Mouse (Mus musculus): ENCODE data around the gene Fam107a. TPM values are rescaled to one million over a fixed set of nuclear protein-coding genes. Genes with fewer than 3 reads are reported as not detected.

Fam107a gene
- polyA plus RNA-seq, 1 experiment from 2014 or later: 0.18 TPM

DNA sequence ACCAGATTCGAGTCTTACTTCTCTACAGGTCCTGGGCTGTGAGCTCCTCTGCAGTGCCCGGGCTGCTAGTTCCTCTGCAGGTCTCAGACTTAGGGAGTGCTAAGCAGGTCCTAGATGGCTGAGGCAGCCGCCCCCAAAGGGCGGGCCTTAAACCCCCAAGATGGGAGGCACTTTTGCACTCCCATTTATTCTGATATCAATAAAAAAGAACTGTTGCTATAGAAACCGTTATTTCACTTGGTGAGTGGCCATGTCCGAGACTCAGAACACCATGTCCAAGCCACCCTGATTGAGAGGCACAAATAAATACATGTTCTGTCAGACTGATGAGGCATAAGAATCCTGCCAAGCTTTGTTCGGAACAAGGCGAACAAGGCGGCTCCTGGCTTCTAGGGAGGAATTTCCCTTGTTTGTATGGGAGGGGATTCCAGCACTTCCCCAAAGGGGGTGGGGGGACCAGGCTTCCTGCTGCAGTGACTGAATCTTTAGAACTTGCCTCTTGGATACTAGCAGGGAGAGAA is 8.1 kb downstream of the Fam107a start:
- Histone ChIP-seq H3K27me3 (replicated peaks; ENCODE audit: control insufficient read depth, insufficient read depth, low read length) (no peaks in the 10 kb centered on the region), H3K4me1 (replicated peaks; ENCODE audit: control insufficient read depth, insufficient read depth, low read length) (0 out of 2 replicates have a peak, but pooled peaks cover 6% of the 10 kb centered on the region), H3K9ac (ENCODE audit: low read length) (no peak overlapping the region), H3K27ac (ENCODE audit: low read depth) (no peak overlapping the region), H3K4me2 (ENCODE audit: low read length) (0 out of 2 replicates have a peak overlapping the region, but pooled peaks have one; percentile 1), H3K4me3 (ENCODE audit: low read depth, low read length) (no peak overlapping the region), H3K9me3 (ENCODE audit: control insufficient read depth, low read length) (no peaks in the 10 kb centered on the region), H3K36me3 (ENCODE audit: control insufficient read depth, insufficient read depth, low read length) (no peaks in the 10 kb centered on the region)
- 17% methylated on average over 9 of the region's 9 CpGs for WGBS
- ATAC-seq (replicated peaks; ENCODE audit: low FRiP score, low TSS enrichment, low read depth) (no peak), DNase-seq (ENCODE audit: low spot score) (no peak)

- DNase-seq (ENCODE audit: low spot score) (no peak), ATAC-seq (replicated peaks; ENCODE audit: low FRiP score, low TSS enrichment, low read depth) (no peak)
- 55% methylated on average over 3 of the region's 3 CpGs for WGBS
- H3K9me3 ChIP-seq (ENCODE audit: control insufficient read depth, low read length): no peaks in the 10 kb centered on the region
- 0 out of 2 replicates have a peak, but pooled peaks cover 6% of the 10 kb centered on the region for H3K4me1 ChIP-seq (replicated peaks; ENCODE audit: control insufficient read depth, insufficient read depth, low read length)
- no peak overlapping the region for H3K4me2 ChIP-seq (ENCODE audit: low read length)
- no peaks in the 10 kb centered on the region for H3K27me3 ChIP-seq (replicated peaks; ENCODE audit: control insufficient read depth, insufficient read depth, low read length)
- H3K36me3 ChIP-seq (ENCODE audit: control insufficient read depth, insufficient read depth, low read length): no peaks in the 10 kb centered on the region
- H3K9ac ChIP-seq (ENCODE audit: low read length): no peak overlapping the region
- H3K27ac ChIP-seq (ENCODE audit: low read depth): no peak overlapping the region
- no peak overlapping the region for H3K4me3 ChIP-seq (ENCODE audit: low read depth, low read length)
Measured at GRCm38 (mm10) chr14:8308650-8309049, 9.2 kb downstream of the Fam107a start.

GRCm38 (mm10) chr14:8306884-8307283 is 10.9 kb downstream of the Fam107a start:
- Histone ChIP-seq H3K4me3 (ENCODE audit: low read depth, low read length) (no peak overlapping the region), H3K4me1 (replicated peaks; ENCODE audit: control insufficient read depth, insufficient read depth, low read length) (0 out of 2 replicates have a peak, but pooled peaks cover 6% of the 10 kb centered on the region), H3K27ac (ENCODE audit: low read depth) (no peak overlapping the region), H3K27me3 (replicated peaks; ENCODE audit: control insufficient read depth, insufficient read depth, low read length) (no peaks in the 10 kb centered on the region), H3K36me3 (ENCODE audit: control insufficient read depth, insufficient read depth, low read length) (no peaks in the 10 kb centered on the region), H3K4me2 (ENCODE audit: low read length) (no peak overlapping the region), H3K9me3 (ENCODE audit: control insufficient read depth, low read length) (no peaks in the 10 kb centered on the region), H3K9ac (ENCODE audit: low read length) (no peak overlapping the region)
- ATAC-seq (replicated peaks; ENCODE audit: low FRiP score, low TSS enrichment, low read depth) (no peak), DNase-seq (ENCODE audit: low spot score) (no peak)
- 80% methylated on average over 6 of the region's 6 CpGs for WGBS

DNA sequence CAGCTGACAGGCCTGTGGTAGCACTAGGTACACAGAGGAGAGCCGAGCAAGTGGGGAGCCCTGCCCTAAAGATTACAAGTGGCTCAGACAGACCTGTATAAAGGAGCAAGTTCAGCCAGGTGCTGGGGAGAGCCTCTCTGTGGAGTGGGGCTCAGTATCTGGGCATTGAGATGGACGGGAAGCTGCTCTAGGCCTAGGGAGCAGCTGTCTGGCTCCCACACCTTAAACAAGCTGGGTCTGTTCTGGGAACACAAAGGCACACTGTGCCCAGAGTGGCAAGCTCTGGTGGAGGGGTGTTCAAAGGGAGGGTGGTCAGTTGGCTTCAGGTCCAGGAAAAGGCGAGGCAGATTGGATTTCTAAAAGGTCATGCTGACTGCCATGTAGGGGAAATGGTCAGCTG is 12.8 kb downstream of the Fam107a start:
- Histone ChIP-seq H3K4me3 (ENCODE audit: low read depth, low read length) (no peak overlapping the region), H3K4me2 (ENCODE audit: low read length) (no peak overlapping the region), H3K9ac (ENCODE audit: low read length) (no peak overlapping the region), H3K27me3 (replicated peaks; ENCODE audit: control insufficient read depth, insufficient read depth, low read length) (no peaks in the 10 kb centered on the region), H3K4me1 (replicated peaks; ENCODE audit: control insufficient read depth, insufficient read depth, low read length) (0 out of 2 replicates have a peak, but pooled peaks cover 5% of the 10 kb centered on the region), H3K9me3 (ENCODE audit: control insufficient read depth, low read length) (no peaks in the 10 kb centered on the region), H3K36me3 (ENCODE audit: control insufficient read depth, insufficient read depth, low read length) (no peaks in the 10 kb centered on the region), H3K27ac (ENCODE audit: low read depth) (no peak overlapping the region)
- WGBS: 57% methylated on average over 3 of the region's 3 CpGs
- no peak for ATAC-seq (replicated peaks; ENCODE audit: low FRiP score, low TSS enrichment, low read depth)
- DNase-seq (ENCODE audit: low spot score): no peak

DNA sequence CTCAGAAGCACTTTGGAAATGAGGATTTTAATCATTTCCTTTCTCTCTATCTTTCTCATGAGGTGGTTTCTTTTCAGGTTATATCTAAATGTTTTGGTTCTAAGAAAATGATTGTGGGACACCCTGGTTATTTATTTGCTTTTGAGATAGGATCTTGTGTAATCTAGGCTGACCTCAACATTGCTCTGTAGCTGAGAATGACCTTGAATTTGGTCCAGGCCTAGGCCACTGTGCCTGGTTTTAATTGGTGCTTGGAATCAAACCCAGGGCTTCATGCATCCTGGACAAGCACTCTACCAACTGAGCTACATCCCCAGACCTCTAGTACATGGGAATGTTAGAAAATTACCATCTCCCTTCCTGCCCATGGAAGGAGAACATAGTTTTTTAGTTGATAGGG is 13.7 kb downstream of the Fam107a start:
- ATAC-seq (replicated peaks; ENCODE audit: low FRiP score, low TSS enrichment, low read depth) (no peak), DNase-seq (ENCODE audit: low spot score) (no peak)
- Histone ChIP-seq H3K4me3 (ENCODE audit: low read depth, low read length) (no peak overlapping the region), H3K27ac (ENCODE audit: low read depth) (no peak overlapping the region), H3K4me1 (replicated peaks; ENCODE audit: control insufficient read depth, insufficient read depth, low read length) (no peaks in the 10 kb centered on the region), H3K36me3 (ENCODE audit: control insufficient read depth, insufficient read depth, low read length) (no peaks in the 10 kb centered on the region), H3K27me3 (replicated peaks; ENCODE audit: control insufficient read depth, insufficient read depth, low read length) (no peaks in the 10 kb centered on the region), H3K4me2 (ENCODE audit: low read length) (no peak overlapping the region), H3K9me3 (ENCODE audit: control insufficient read depth, low read length) (no peaks in the 10 kb centered on the region), H3K9ac (ENCODE audit: low read length) (no peak overlapping the region)

DNA sequence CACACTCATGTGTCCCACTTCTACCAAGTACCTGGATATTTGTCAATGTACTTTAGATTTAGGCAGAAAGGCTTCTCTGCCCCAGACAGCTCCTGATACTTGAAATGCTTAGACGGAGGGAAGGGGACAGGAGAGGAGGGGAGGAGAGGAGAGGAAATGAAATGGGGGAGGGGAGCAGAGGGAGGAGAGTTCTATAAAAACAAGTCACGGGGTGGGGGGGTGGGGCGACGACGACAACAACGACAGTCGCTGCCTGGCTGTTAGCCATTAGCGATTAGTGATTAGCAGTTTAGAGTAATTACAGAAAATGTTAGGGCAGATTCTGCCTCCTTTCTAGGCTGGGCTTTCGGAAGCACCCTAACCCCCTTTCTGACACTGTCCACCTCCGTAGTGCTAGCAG is 15.1 kb downstream of the Fam107a start:
- H3K4me2 ChIP-seq (ENCODE audit: low read length): no peak overlapping the region
- no peak for ATAC-seq (replicated peaks; ENCODE audit: low FRiP score, low TSS enrichment, low read depth)
- WGBS: 14% methylated on average over 10 of the region's 10 CpGs
- no peak overlapping the region for H3K9ac ChIP-seq (ENCODE audit: low read length)
- H3K4me3 ChIP-seq (ENCODE audit: low read depth, low read length): no peak overlapping the region
- H3K4me1 ChIP-seq (replicated peaks; ENCODE audit: control insufficient read depth, insufficient read depth, low read length): no peaks in the 10 kb centered on the region
- no peak overlapping the region for H3K27ac ChIP-seq (ENCODE audit: low read depth)
- no peak for DNase-seq (ENCODE audit: low spot score)
- no peaks in the 10 kb centered on the region for H3K36me3 ChIP-seq (ENCODE audit: control insufficient read depth, insufficient read depth, low read length)
- H3K9me3 ChIP-seq (ENCODE audit: control insufficient read depth, low read length): no peaks in the 10 kb centered on the region
- H3K27me3 ChIP-seq (replicated peaks; ENCODE audit: control insufficient read depth, insufficient read depth, low read length): no peaks in the 10 kb centered on the region

- 32% methylated on average over 8 of the region's 8 CpGs for WGBS
- Histone ChIP-seq H3K4me3 (ENCODE audit: low read depth, low read length) (no peak overlapping the region), H3K9ac (ENCODE audit: low read length) (no peak overlapping the region), H3K4me1 (replicated peaks; ENCODE audit: control insufficient read depth, insufficient read depth, low read length) (no peaks in the 10 kb centered on the region), H3K4me2 (ENCODE audit: low read length) (no peak overlapping the region), H3K9me3 (ENCODE audit: control insufficient read depth, low read length) (no peaks in the 10 kb centered on the region), H3K27me3 (replicated peaks; ENCODE audit: control insufficient read depth, insufficient read depth, low read length) (no peaks in the 10 kb centered on the region), H3K27ac (ENCODE audit: low read depth) (no peak overlapping the region), H3K36me3 (ENCODE audit: control insufficient read depth, insufficient read depth, low read length) (no peaks in the 10 kb centered on the region)
- ATAC-seq (replicated peaks; ENCODE audit: low FRiP score, low TSS enrichment, low read depth) (no peak), DNase-seq (ENCODE audit: low spot score) (peak; percentile 67)
Measured at GRCm38 (mm10) chr14:8300281-8300680, 17.5 kb downstream of the Fam107a start.

GRCm38 (mm10) chr14:8297889-8298293 is 19.9 kb downstream of the Fam107a start:
- Histone ChIP-seq H3K4me1 (replicated peaks; ENCODE audit: control insufficient read depth, insufficient read depth, low read length) (no peaks in the 10 kb centered on the region), H3K27ac (ENCODE audit: low read depth) (no peak overlapping the region), H3K4me3 (ENCODE audit: low read depth, low read length) (no peak overlapping the region), H3K9me3 (ENCODE audit: control insufficient read depth, low read length) (no peaks in the 10 kb centered on the region), H3K36me3 (ENCODE audit: control insufficient read depth, insufficient read depth, low read length) (no peaks in the 10 kb centered on the region), H3K9ac (ENCODE audit: low read length) (no peak overlapping the region), H3K27me3 (replicated peaks; ENCODE audit: control insufficient read depth, insufficient read depth, low read length) (no peaks in the 10 kb centered on the region), H3K4me2 (ENCODE audit: low read length) (no peak overlapping the region)
- no peak for DNase-seq (ENCODE audit: low spot score)
- 62% methylated on average over 5 of the region's 5 CpGs for WGBS
- no peak for ATAC-seq (replicated peaks; ENCODE audit: low FRiP score, low TSS enrichment, low read depth)

DNA sequence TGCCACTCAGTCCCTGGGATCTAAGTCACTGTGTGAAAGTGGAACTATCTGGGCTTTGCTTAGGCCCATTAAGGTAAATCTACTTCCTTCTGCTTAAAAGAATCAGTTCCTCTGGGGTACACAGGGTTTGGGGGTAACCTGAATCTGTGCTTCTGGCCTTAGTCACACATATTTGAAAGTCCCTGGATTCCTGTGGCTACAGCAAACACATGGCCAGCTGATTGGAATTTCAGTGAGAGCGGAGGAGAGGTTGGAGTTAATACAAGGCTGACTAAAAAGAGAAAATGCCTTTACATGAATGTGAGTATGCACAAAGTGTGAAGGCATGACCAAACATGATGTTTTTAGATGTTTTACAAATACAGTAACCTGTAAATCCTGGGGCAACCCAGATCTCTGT is 23.6 kb downstream of the Fam107a start:
- no peak for DNase-seq (ENCODE audit: low spot score)
- no peak for ATAC-seq (replicated peaks; ENCODE audit: low FRiP score, low TSS enrichment, low read depth)

More for the DNA sequence above, 23.6 kb downstream of the Fam107a start:
- Histone ChIP-seq H3K9ac (ENCODE audit: low read length) (no peak overlapping the region), H3K4me3 (ENCODE audit: low read depth, low read length) (no peak overlapping the region), H3K9me3 (ENCODE audit: control insufficient read depth, low read length) (no peaks in the 10 kb centered on the region), H3K27me3 (replicated peaks; ENCODE audit: control insufficient read depth, insufficient read depth, low read length) (no peaks in the 10 kb centered on the region), H3K36me3 (ENCODE audit: control insufficient read depth, insufficient read depth, low read length) (no peaks in the 10 kb centered on the region), H3K4me2 (ENCODE audit: low read length) (no peak overlapping the region), H3K27ac (ENCODE audit: low read depth) (no peak overlapping the region), H3K4me1 (replicated peaks; ENCODE audit: control insufficient read depth, insufficient read depth, low read length) (no peaks in the 10 kb centered on the region)
- WGBS: 95% methylated on average over 1 of the region's 1 CpGs
